Mouse (Mus musculus) lung, postnatal 0 days (tissue): ENCODE results near the gene Sbf2.

Experiments used
- CTCF ChIP-seq: IDR thresholded peaks from 2 replicates; pipeline ENCODE4 v1.5.1; 2016; ENCODE audit warnings: antibody characterized with exemption, mild to moderate bottlenecking
- EP300 ChIP-seq: IDR thresholded peaks from 2 replicates; pipeline ENCODE4 v1.6.1; 2016; ENCODE audit warnings: antibody characterized with exemption, mild to moderate bottlenecking, control low read depth

DNA sequence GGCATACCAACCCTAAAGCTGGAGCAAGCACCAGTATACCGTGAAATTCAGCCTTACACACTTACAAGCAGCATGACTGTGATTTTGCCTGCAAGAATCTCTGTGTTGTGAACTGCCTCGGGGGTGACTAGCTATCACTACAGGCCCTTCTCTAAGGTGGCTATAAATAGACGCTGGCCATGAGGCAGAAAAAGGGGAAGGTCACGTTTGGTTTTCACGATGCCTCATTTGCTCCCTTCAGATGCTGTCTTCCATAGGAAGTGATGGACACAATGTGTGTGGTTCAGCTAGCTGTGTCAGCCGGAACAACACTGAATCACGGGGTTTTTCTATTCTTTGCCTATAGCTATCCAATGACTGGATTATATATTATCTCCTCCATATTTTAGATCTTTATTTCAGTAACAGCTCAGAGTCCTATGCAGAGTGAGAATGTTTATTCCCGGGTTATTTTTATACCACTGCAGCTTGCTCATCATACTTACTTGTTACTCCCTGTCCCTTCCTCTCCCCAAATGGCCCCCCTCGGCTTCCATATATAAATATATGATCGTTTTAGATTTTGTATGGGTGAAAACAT, 235.3 kb downstream of the Sbf2 start:
- no peak for TF ChIP-seq CTCF
- no peak for TF ChIP-seq EP300
